Mouse (Mus musculus): ENCODE results near the gene Ddx52.

DNA sequence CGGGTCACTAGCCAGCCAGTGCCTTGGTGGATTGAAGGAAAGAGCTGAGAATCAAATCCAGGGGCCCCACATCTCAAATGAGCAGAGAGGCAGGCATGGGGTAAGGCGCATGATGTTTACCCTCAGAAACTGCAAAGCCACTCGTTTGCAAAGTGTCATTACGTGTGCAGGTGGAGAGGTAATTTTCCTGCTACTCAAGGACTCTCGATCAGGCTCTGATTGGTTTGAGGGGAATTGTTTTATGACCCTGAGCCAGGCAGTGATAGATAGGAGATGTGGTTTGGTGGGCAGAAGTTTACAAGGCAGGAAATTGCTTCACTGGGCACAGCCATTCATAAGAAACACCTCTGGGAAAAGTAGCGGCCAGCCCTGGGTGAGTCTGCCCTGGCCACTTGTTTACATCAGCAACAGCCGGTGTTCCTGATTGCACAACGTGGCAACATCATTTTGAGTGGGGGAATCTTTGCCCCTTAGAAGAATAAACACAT is 28.0 kb upstream of the Ddx52 start:
- TF ChIP-seq POLR2A (IDR thresholded peaks at IDR 0.05; ENCODE audit: insufficient read depth, low read depth, low read length) (no peak), CTCF (IDR thresholded peaks at IDR 0.05; ENCODE audit: insufficient read depth, low read depth, low read length) (no peak)
